Mouse (Mus musculus) CH12.LX (cell line): ENCODE measurements around the gene Clmn. TPM values are rescaled to one million over a fixed set of nuclear protein-coding genes. Genes with fewer than 3 reads are reported as not detected.

Experiments used
- DNase-seq: peaks from one replicate; pipeline ENCODE4 v3.0.0-alpha.2; 2013; ENCODE audit errors: extremely low read depth
- H3K27ac ChIP-seq: 2 replicates; pipeline ENCODE4 v1.5.1; 2012; ENCODE audit warnings: low read depth, mild to moderate bottlenecking, control low read depth, moderate library complexity; ENCODE audit not compliant: insufficient read depth
- H3K27me3 ChIP-seq: replicated peaks from 2 replicates; pipeline ENCODE3; 2012; ENCODE audit warnings: inconsistent platforms
- H3K36me3 ChIP-seq, 2 experiments: replicated peaks in 1 of 2; 2 replicates each; pipeline versions ENCODE3 to v1.6.1; 2012; ENCODE audit warnings: inconsistent platforms in 1 of 2, low read length in 1 of 2, mild to moderate bottlenecking in 1 of 2, mixed read lengths in 1 of 2, moderate library complexity in 1 of 2; ENCODE audit not compliant: control insufficient read depth in 1 of 2, insufficient read depth in 1 of 2
- H3K4me1 ChIP-seq, 2 experiments: 2 replicates each; pipeline ENCODE4 v1.6.1; 2012; ENCODE audit warnings: inconsistent platforms in 1 of 2, moderate library complexity in 1 of 2; ENCODE audit not compliant: insufficient read depth in 2 of 2, control insufficient read depth in 1 of 2
- H3K4me2 ChIP-seq: 2 replicates; pipeline ENCODE4 v1.6.1; 2012; ENCODE audit warnings: low read depth, mild to moderate bottlenecking, control low read depth; ENCODE audit not compliant: poor library complexity, insufficient read depth, severe bottlenecking
- H3K4me3 ChIP-seq, 3 experiments: fragments of 150-350 bp in 1 of 3; sonication (generic) in 1 of 3; replicated peaks in 1 of 3; 2 replicates each; pipeline versions ENCODE3 to v1.5.1; 2011 to 2012; ENCODE audit warnings: low read depth in 2 of 3, low read length in 2 of 3, mild to moderate bottlenecking in 2 of 3, moderate library complexity in 2 of 3, control low read depth in 1 of 3, improper control_type of control experiment in 1 of 3, inconsistent platforms in 1 of 3, mixed read lengths in 1 of 3; ENCODE audit not compliant: poor library complexity in 1 of 3
- H3K79me2 ChIP-seq: replicated peaks from 2 replicates; pipeline ENCODE4 v1.6.1; 2012; ENCODE audit warnings: mild to moderate bottlenecking, moderate library complexity; ENCODE audit not compliant: control insufficient read depth, poor library complexity, insufficient read depth, severe bottlenecking; ENCODE audit errors: extremely low read depth
- H3K9ac ChIP-seq: 2 replicates; pipeline ENCODE4 v1.6.1; 2012; ENCODE audit warnings: low read depth, mild to moderate bottlenecking, control low read depth, moderate library complexity; ENCODE audit not compliant: insufficient read depth
- H3K9me3 ChIP-seq: replicated peaks from 2 replicates; pipeline ENCODE3; 2012; ENCODE audit warnings: low read length, inconsistent platforms, mixed read lengths
- CHD1 ChIP-seq: IDR thresholded peaks from 2 replicates; pipeline ENCODE4 v1.6.1; 2012; ENCODE audit warnings: low read depth, low read length, improper control_type of control experiment, inconsistent platforms
- CHD2 ChIP-seq: IDR thresholded peaks from 2 replicates; pipeline ENCODE4 v1.6.1; 2011; ENCODE audit warnings: low read length, improper control_type of control experiment
- E2F4 ChIP-seq: IDR thresholded peaks from 2 replicates; pipeline ENCODE4 v1.6.1; 2011; ENCODE audit warnings: low read depth, low read length, improper control_type of control experiment; ENCODE audit not compliant: insufficient replicate concordance
- EP300 ChIP-seq: IDR thresholded peaks from 2 replicates; pipeline ENCODE4 v1.6.1; 2011; ENCODE audit warnings: low read length, improper control_type of control experiment
- GABPA ChIP-seq: IDR thresholded peaks from 2 replicates; pipeline ENCODE4 v1.6.1; 2012; ENCODE audit warnings: low read depth, low read length, improper control_type of control experiment, inconsistent platforms; ENCODE audit not compliant: insufficient replicate concordance
- IRF4 ChIP-seq: IDR thresholded peaks from 2 replicates; pipeline ENCODE4 v1.6.1; 2014; ENCODE audit warnings: low read depth, mild to moderate bottlenecking, inconsistent platforms, low read length, improper control_type of control experiment
- JUN ChIP-seq: IDR thresholded peaks from 2 replicates; pipeline ENCODE4 v1.6.1; 2011; ENCODE audit warnings: low read depth, mild to moderate bottlenecking, low read length, improper control_type of control experiment, moderate library complexity; ENCODE audit not compliant: insufficient read depth
- MAZ ChIP-seq: IDR thresholded peaks from 2 replicates; pipeline ENCODE4 v1.6.1; 2012; ENCODE audit warnings: low read depth, mild to moderate bottlenecking, inconsistent platforms, low read length, improper control_type of control experiment, moderate library complexity
- MEF2A ChIP-seq: IDR thresholded peaks from 2 replicates; pipeline ENCODE4 v1.6.1; 2014; ENCODE audit warnings: low read depth, mild to moderate bottlenecking, inconsistent platforms, low read length, improper control_type of control experiment, borderline replicate concordance
- NELFE ChIP-seq: IDR thresholded peaks from 2 replicates; pipeline ENCODE4 v1.6.1; 2011; ENCODE audit warnings: low read depth, low read length, improper control_type of control experiment
- POLR2A ChIP-seq: IDR thresholded peaks from 2 replicates; pipeline ENCODE4 v1.6.1; 2011; ENCODE audit warnings: low read depth, mild to moderate bottlenecking, improper control_type of control experiment, low read length
- POLR2AphosphoS2 ChIP-seq: IDR thresholded peaks from 2 replicates; pipeline ENCODE4 v1.6.1; 2011; ENCODE audit warnings: low read depth, low read length, improper control_type of control experiment
- TCF12 ChIP-seq: IDR thresholded peaks from 2 replicates; pipeline ENCODE4 v1.6.1; 2014; ENCODE audit warnings: low read depth, mild to moderate bottlenecking, inconsistent platforms, low read length, improper control_type of control experiment
- ZKSCAN1 ChIP-seq: IDR thresholded peaks from 2 replicates; pipeline ENCODE4 v1.6.1; 2012; ENCODE audit warnings: low read depth, inconsistent platforms, low read length, improper control_type of control experiment, borderline replicate concordance
- ZMIZ1 ChIP-seq: IDR thresholded peaks from 2 replicates; pipeline ENCODE4 v1.6.1; 2012; ENCODE audit warnings: low read depth, mild to moderate bottlenecking, inconsistent platforms, low read length, improper control_type of control experiment
- dilution Hi-C: fragments of 300-500 bp; cut with MboI; formaldehyde crosslinking; loops from 2 replicates; pipeline ENCODE4 v1.14.3; 2020; ENCODE audit warnings: low sequenced_read_pairs; ENCODE audit not compliant: extremely low pct_unique_long_range_greater_than_20kb, extremely low pct_ligation_motif_present
- in situ Hi-C: fragments of 300-500 bp; cut with MboI; formaldehyde crosslinking; loops from 3 replicates; pipeline ENCODE4 v1.14.3; 2019; ENCODE audit warnings: low sequenced_read_pairs, low pct_ligation_motif_present, low pct_unique_long_range_greater_than_20kb, mixed read lengths
- polyA plus RNA-seq: library from polyadenylated mRNA; unstranded; fragments of >175 nt; gene quantifications from 2 replicates; pipeline ENCODE4 v1.2.1, GENCODE M21; 2012; ENCODE audit warnings: low read depth; ENCODE audit not compliant: insufficient read length
- total RNA-seq, 2 experiments: library from RNA; depleted of rRNA; stranded (reverse); fragments of 300-350 nt in 1 of 2; fragments of >200 nt in 1 of 2; gene quantifications; 2 replicates each; pipeline ENCODE4 v1.2.3; 2012 to 2014

Gene Clmn
- total and polyA plus RNA-seq, 3 experiments: not detected

- Histone ChIP-seq H3K4me2 (no peak overlapping the region), H3K4me3 (no peak overlapping the region), H3K27me3 (peaks cover 88% of the 10 kb centered on the region), H3K27ac (no peak overlapping the region), H3K9me3 (no peaks in the 10 kb centered on the region), H3K4me1 (no peaks in the 10 kb centered on the region), H3K36me3 (no peaks in the 10 kb centered on the region), H3K79me2 (no peaks in the 10 kb centered on the region), H3K9ac (no peak overlapping the region)
- no peak for TF ChIP-seq POLR2AphosphoS2
- dilution Hi-C loops: no loop called here
- in situ Hi-C loops: no loop called here
- no peak for DNase-seq
Measured at GRCm38 (mm10) chr12:104836230-104836629, 28.6 kb downstream of the Clmn start.

- Histone ChIP-seq H3K4me2 (no peak overlapping the region), H3K36me3 (no peaks in the 10 kb centered on the region), H3K27ac (no peak overlapping the region), H3K4me1 (no peaks in the 10 kb centered on the region), H3K27me3 (peaks cover 88% of the 10 kb centered on the region), H3K9me3 (no peaks in the 10 kb centered on the region), H3K4me3 (no peak overlapping the region), H3K9ac (no peak overlapping the region), H3K79me2 (no peaks in the 10 kb centered on the region)
- in situ Hi-C loops (no loop called here), dilution Hi-C loops (no loop called here)
- TF ChIP-seq CHD1 (no peak), MAZ (no peak), E2F4 (no peak), TCF12 (no peak), ZKSCAN1 (no peak), CHD2 (no peak), JUN (no peak), NELFE (no peak), ZMIZ1 (no peak), IRF4 (no peak), EP300 (no peak), POLR2A (no peak), GABPA (no peak), MEF2A (no peak)
- no peak for DNase-seq
Measured at GRCm38 (mm10) chr12:104835369-104836094, 29.3 kb downstream of the Clmn start.
